Comparison of ENCODE assay signal across 14 mouse cellular contexts in genomic region chr6:125762851-125763519, GRCm38 (mm10).
"Had no signal": no experiment of that assay in that cellular context is flagged by ENCODE, and none has a peak within 500 bp of the region (broad histone marks: within the 10 kb centered on the region; RNA-seq: fewer than 3 reads in every experiment).

No protein-coding gene starts in this region.

- H3K4me3 ChIP-seq: limb, embryonic 13.5 days; liver, embryonic 15.5 days; midbrain, embryonic 10.5 days; myocyte; neural tube, embryonic 15.5 days had no signal

- H3K27ac ChIP-seq: kidney, postnatal 0 days; limb, embryonic 13.5 days; liver, embryonic 15.5 days; midbrain, embryonic 10.5 days; neural tube, embryonic 15.5 days; stomach, postnatal 0 days had no signal

- H3K9me3 ChIP-seq: limb, embryonic 13.5 days; liver, embryonic 15.5 days; midbrain, embryonic 10.5 days; neural tube, embryonic 15.5 days had no signal

- H3K27me3 ChIP-seq: limb, embryonic 13.5 days; liver, embryonic 15.5 days; neural tube, embryonic 15.5 days had no signal

- DNase-seq: kidney, adult 9 months; kidney, postnatal 36 days; layer of hippocampus, adult 9-11 months; left cerebral cortex, postnatal 4 days; midbrain, embryonic 14.5 days; right cerebral cortex, adult 18-20 months had no signal

- H3K4me1 ChIP-seq: limb, embryonic 13.5 days; liver, embryonic 15.5 days; midbrain, embryonic 10.5 days; neural tube, embryonic 15.5 days had no signal

- H3K36me3 ChIP-seq: limb, embryonic 13.5 days; liver, embryonic 15.5 days; midbrain, embryonic 10.5 days; neural tube, embryonic 15.5 days had no signal

- H3K9ac ChIP-seq: limb, embryonic 13.5 days; liver, embryonic 15.5 days; neural tube, embryonic 15.5 days had no signal

- ATAC-seq: intestine, postnatal 0 days had no signal

- H3K4me2 ChIP-seq: limb, embryonic 13.5 days; liver, embryonic 15.5 days; neural tube, embryonic 15.5 days had no signal
